Mouse (Mus musculus) limb, embryonic 10.5 days (tissue): ENCODE results near the gene Trappc6b. TPM values are rescaled to one million over a fixed set of nuclear protein-coding genes. Genes with fewer than 3 reads are reported as not detected.

ENCODE experiments used
- DNase-seq: peaks from one replicate; pipeline ENCODE4 v3.0.0-alpha.2; 2017; ENCODE audit warnings: low spot score
- H3K27ac ChIP-seq: fragments of 300-500 bp; sonication (generic); 2 replicates; pipeline ENCODE4 v1.5.1; 2016; ENCODE audit warnings: mild to moderate bottlenecking
- H3K27me3 ChIP-seq: fragments of 300-500 bp; sonication (generic); 2 replicates; pipeline ENCODE4 v1.6.1; 2016; ENCODE audit warnings: low read depth, mild to moderate bottlenecking; ENCODE audit not compliant: poor library complexity, severe bottlenecking
- H3K36me3 ChIP-seq: fragments of 300-500 bp; sonication (generic); 2 replicates; pipeline ENCODE4 v1.6.1; 2016; ENCODE audit warnings: mild to moderate bottlenecking, moderate library complexity
- H3K4me1 ChIP-seq: fragments of 300-500 bp; sonication (generic); 2 replicates; pipeline ENCODE4 v1.6.1; 2016
- H3K4me3 ChIP-seq: fragments of 300-500 bp; sonication (generic); 2 replicates; pipeline ENCODE4 v1.5.1; 2016; ENCODE audit warnings: mild to moderate bottlenecking, moderate library complexity
- H3K9me3 ChIP-seq: fragments of 300-500 bp; sonication (generic); replicated peaks from 2 replicates; pipeline ENCODE4 v1.6.1; 2016; ENCODE audit warnings: mild to moderate bottlenecking
- WGBS: fragments of 180-500 bp; shearing (Covaris S2); methylation state at CpG from one replicate; pipeline ENCODE4 v1.1.7; 2016; 5-methylcytosine and 5-hydroxymethylcytosine counted together
- polyA plus RNA-seq: library from polyadenylated mRNA; unstranded; fragments of >200 nt; fragmentation: Nextera tagmentation; extraction: Ambion mirVana; gene quantifications from 2 replicates; pipeline ENCODE4 v1.2.1, GENCODE M21; 2016

Gene Trappc6b
- polyA plus RNA-seq, 1 experiment from 2014 or later = 74.4 TPM

- 30% methylated on average over 7 of the region's 7 CpGs for WGBS
- H3K27ac ChIP-seq = no peak overlapping the region
These were observed 20.4 kb downstream of the Trappc6b start for GRCm38 (mm10) chr12:59040851-59041250.

GRCm38 (mm10) chr12:59039971-59040844 is 21.1 kb downstream of the Trappc6b start:
- H3K36me3 ChIP-seq = peaks cover 34% of the 10 kb centered on the region
- 2% methylated on average over 23 of the region's 23 CpGs for WGBS
- H3K4me1 ChIP-seq = peaks cover 4% of the 10 kb centered on the region; the same call in 1 of the 2 replicates
- no peaks in the 10 kb centered on the region for H3K9me3 ChIP-seq
- peak overlapping the region; percentile 96 for H3K27ac ChIP-seq
- peak; percentile 76 for DNase-seq
- no peaks in the 10 kb centered on the region for H3K27me3 ChIP-seq
- peak overlapping the region; percentile 38 for H3K4me3 ChIP-seq

More at GRCm38 (mm10) chr12:59040851-59041250, 20.4 kb downstream of the Trappc6b start:
- H3K4me3 ChIP-seq = no peak overlapping the region
- H3K4me1 ChIP-seq = peaks cover 4% of the 10 kb centered on the region; the same call in 1 of the 2 replicates
- no peaks in the 10 kb centered on the region for H3K27me3 ChIP-seq
- no peaks in the 10 kb centered on the region for H3K9me3 ChIP-seq
- H3K36me3 ChIP-seq = peaks cover 40% of the 10 kb centered on the region
- no peak for DNase-seq

DNA sequence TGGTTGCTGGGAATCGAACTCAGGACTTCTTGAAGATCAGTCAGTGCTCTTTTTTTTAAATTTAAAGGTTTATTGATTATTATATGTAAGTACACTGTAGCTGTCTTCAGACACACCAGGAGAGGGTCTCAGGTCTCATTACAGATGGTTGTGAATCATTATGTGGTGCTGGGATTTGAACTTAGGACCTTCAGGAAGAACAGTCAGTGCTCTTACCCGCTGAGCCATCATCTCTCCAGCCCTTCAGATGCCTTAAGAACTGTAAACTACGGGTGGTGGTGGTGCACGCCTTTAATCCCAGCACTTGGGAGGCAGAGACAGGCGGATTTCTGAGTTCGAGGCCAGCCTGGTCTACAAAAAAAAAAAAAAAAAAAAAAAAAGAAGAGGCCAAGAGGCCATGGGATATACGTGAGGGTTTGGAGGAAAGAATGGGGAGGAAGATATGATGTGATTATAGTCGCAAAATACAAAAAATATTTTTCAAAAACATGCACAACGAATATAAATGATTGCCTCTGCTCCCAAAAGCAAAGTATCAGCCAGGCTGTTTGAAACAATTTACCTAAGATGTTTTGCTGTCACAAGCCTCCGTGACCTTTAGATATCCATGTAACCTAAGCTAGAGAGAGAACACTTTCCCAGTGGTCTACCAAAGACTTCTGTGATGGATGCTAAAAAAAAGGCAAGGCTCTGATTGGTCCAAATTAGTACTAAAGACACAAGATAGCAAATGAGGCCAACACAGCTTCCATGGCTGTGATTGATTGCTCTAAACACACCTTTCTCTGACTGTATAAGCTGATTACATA is 21.9 kb downstream of the Trappc6b start:
- peaks cover 25% of the 10 kb centered on the region for H3K36me3 ChIP-seq
- peaks cover 4% of the 10 kb centered on the region; the same call in 1 of the 2 replicates for H3K4me1 ChIP-seq
- DNase-seq = no peak
- peak overlapping the region; percentile 96 for H3K27ac ChIP-seq
- H3K27me3 ChIP-seq = no peaks in the 10 kb centered on the region
- H3K9me3 ChIP-seq = no peaks in the 10 kb centered on the region
- WGBS = 66% methylated on average over 10 of the region's 10 CpGs
- peak overlapping the region; percentile 38; the same call in 1 of the 2 replicates for H3K4me3 ChIP-seq

DNA sequence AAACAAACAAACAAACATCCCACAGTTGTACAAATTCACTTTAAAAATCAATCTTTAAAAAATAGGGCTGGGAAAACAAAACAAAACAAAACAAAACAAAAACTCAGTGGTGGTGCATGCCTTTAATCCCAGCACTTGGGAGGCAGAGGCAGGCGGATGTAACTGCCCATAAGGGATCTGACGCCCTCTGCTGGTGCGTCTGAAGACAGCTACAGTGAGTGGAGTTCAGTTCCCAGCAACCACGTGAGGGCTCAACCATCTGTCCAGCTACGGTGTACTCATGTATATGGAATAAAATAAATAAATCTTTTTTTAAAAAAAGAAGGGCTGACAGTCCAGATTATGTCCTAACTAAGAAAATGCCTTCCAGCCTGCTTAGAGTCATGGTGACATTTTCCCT is 29.2 kb downstream of the Trappc6b start:
- H3K36me3 ChIP-seq = peaks cover 20% of the 10 kb centered on the region
- no peaks in the 10 kb centered on the region for H3K4me1 ChIP-seq
- H3K4me3 ChIP-seq = no peak overlapping the region
- no peaks in the 10 kb centered on the region for H3K27me3 ChIP-seq
- no peaks in the 10 kb centered on the region for H3K9me3 ChIP-seq
- H3K27ac ChIP-seq = no peak overlapping the region
- DNase-seq = no peak
- 61% methylated on average over 5 of the region's 5 CpGs for WGBS

- WGBS = 94% methylated on average over 4 of the region's 4 CpGs
- H3K27me3 ChIP-seq = no peaks in the 10 kb centered on the region
- no peak for DNase-seq
- no peak overlapping the region for H3K4me3 ChIP-seq
- no peak overlapping the region for H3K27ac ChIP-seq
- peaks cover 96% of the 10 kb centered on the region for H3K36me3 ChIP-seq
- no peaks in the 10 kb centered on the region for H3K4me1 ChIP-seq
- H3K9me3 ChIP-seq = no peaks in the 10 kb centered on the region
These were observed 40.0 kb downstream of the Trappc6b start for GRCm38 (mm10) chr12:59021306-59021705.

- peaks cover 92% of the 10 kb centered on the region for H3K36me3 ChIP-seq
- WGBS = 98% methylated on average over 2 of the region's 2 CpGs
- H3K4me1 ChIP-seq = no peaks in the 10 kb centered on the region
These were observed 41.4 kb downstream of the Trappc6b start for GRCm38 (mm10) chr12:59019891-59020290.

GRCm38 (mm10) chr12:59017970-59018369 is 43.3 kb downstream of the Trappc6b start:
- peaks cover 80% of the 10 kb centered on the region for H3K36me3 ChIP-seq
- DNase-seq = no peak
- WGBS = 79% methylated on average over 8 of the region's 8 CpGs
- H3K9me3 ChIP-seq = no peaks in the 10 kb centered on the region
- H3K4me1 ChIP-seq = no peaks in the 10 kb centered on the region; the same call in 1 of the 2 replicates
- no peaks in the 10 kb centered on the region for H3K27me3 ChIP-seq
- H3K4me3 ChIP-seq = no peak overlapping the region
- no peak overlapping the region for H3K27ac ChIP-seq

More at GRCm38 (mm10) chr12:59019891-59020290, 41.4 kb downstream of the Trappc6b start:
- no peak overlapping the region for H3K4me3 ChIP-seq
- DNase-seq = no peak
- H3K9me3 ChIP-seq = no peaks in the 10 kb centered on the region
- no peak overlapping the region for H3K27ac ChIP-seq
- H3K27me3 ChIP-seq = no peaks in the 10 kb centered on the region

DNA sequence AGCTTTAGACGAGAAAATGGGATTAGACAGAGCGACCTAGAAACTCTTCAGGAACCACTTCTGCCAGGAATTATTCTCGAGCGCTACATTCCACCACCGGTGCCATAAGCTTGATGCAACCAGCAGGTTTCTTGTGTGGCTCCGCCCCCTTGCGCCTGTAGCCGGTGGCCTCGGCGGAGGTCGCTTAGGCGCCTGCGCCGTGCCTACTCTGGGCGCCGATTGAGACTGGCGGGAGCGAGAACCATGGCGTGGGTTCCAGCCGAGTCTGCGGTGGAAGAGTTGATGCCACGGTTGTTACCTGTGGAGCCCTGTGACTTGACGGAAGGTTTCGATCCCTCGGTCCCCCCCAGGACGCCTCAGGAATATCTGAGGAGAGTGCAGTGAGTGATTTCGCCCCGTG is 48.0 kb downstream of the Trappc6b start, which contains the start of gene Gemin2:
Gene Gemin2, plus strand, starts transcription at position 160 of the 400 bp plus-strand sequence.
- H3K4me1 ChIP-seq = peaks cover 8% of the 10 kb centered on the region
- peak within 1 kb of the TSS; percentile 92 for H3K27ac ChIP-seq
- WGBS = under 1% methylated on average over 28 of the region's 28 CpGs
- H3K9me3 ChIP-seq = no peaks in the 10 kb centered on the region
- H3K36me3 ChIP-seq = peaks cover 39% of the 10 kb centered on the region
- no peaks in the 10 kb centered on the region for H3K27me3 ChIP-seq
- peak; percentile 89 for DNase-seq
- peak within 1 kb of the TSS; percentile 82 for H3K4me3 ChIP-seq

GRCm38 (mm10) chr12:59012710-59013091 is 48.6 kb downstream of the Trappc6b start:
- H3K4me3 ChIP-seq = peak overlapping the region; percentile 82
- DNase-seq = no peak
- no peaks in the 10 kb centered on the region for H3K9me3 ChIP-seq
- H3K27ac ChIP-seq = peak overlapping the region; percentile 92
- WGBS = 5% methylated on average over 7 of the region's 7 CpGs
- H3K4me1 ChIP-seq = peaks cover 8% of the 10 kb centered on the region
- H3K36me3 ChIP-seq = peaks cover 33% of the 10 kb centered on the region
- no peaks in the 10 kb centered on the region for H3K27me3 ChIP-seq

GRCm38 (mm10) chr12:59011844-59012709 is 49.2 kb downstream of the Trappc6b start, which contains the start of gene Sec23a:
Gene Sec23a, minus strand, starts transcription at chr12:59012017.
- WGBS = under 1% methylated on average over 48 of the region's 48 CpGs
- peak within 1 kb of the TSS; percentile 92 for H3K27ac ChIP-seq

GRCm38 (mm10) chr12:59011275-59011843 is 49.9 kb downstream of the Trappc6b start:
- Histone ChIP-seq H3K27ac (peak overlapping the region; percentile 92), H3K9me3 (no peaks in the 10 kb centered on the region), H3K27me3 (no peaks in the 10 kb centered on the region), H3K4me3 (peak overlapping the region; percentile 82), H3K36me3 (peaks cover 31% of the 10 kb centered on the region), H3K4me1 (peaks cover 8% of the 10 kb centered on the region)
- under 1% methylated on average over 25 of the region's 25 CpGs for whole genome bisulfite sequencing
- no peak for DNase-seq

More at GRCm38 (mm10) chr12:59011844-59012709, 49.2 kb downstream of the Trappc6b start, which contains the start of gene Sec23a:
- Histone ChIP-seq H3K4me3 (peak within 1 kb of the TSS; percentile 82), H3K4me1 (peaks cover 8% of the 10 kb centered on the region), H3K36me3 (peaks cover 29% of the 10 kb centered on the region), H3K27me3 (no peaks in the 10 kb centered on the region), H3K9me3 (no peaks in the 10 kb centered on the region)
- DNase-seq = peak; percentile 99
